Mouse (Mus musculus): ENCODE results near the gene Plppr5.

Plppr5 gene

DNA sequence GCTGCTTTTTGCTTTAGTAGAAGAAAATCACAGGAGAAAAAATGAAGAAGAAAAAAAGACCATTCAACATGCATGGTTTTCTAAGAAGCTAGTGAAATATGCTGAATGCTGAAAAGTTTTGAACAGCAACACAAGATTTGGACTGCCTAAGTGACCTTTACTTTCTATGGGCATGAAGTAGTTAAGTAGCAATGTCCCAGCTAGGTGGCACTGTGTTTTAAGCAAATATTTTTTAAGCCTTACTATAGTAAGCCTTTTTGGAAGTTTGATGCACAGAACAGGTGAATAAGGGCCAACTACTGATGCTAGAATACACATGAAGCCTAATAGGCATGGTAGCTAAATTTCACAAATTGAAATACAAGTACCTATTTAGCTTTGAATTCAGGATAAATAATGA, 134.2 kb downstream of the Plppr5 start:
- no peak for DNase-seq

DNA sequence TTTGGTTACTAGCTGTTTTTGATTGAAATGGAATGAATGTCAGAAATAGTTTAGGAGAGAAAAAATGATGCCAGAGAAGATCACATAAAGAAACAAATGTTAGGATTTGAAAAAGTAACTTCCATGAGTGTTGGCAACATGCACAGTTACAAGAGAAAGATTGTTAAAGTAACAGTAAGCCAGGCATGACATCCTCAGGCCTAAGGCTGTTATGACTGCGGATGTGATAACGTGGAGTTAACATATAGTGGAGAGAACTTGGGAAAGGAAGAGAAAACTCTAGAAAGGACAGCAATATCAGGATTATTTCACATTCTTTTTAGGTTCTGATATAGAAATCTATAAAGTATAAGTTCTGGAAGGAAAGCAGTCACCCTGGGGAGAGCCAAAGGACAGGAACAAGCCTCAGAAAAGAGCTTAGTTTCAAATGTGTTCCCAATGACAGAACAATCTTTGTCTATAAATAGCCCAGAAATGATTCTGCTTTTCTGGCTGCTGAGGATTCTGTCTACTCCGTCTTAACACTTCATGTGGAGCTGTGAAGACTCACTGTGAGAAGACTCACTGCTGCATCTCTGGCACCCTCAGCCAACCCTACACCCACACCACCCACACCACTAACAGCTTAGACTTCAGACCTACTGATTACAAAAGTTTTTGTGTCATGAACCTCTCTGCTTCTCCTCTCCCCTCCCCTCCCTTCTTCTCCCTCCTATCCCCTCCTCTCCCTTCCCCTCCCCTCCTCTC, 142.1 kb downstream of the Plppr5 start:
- DNase-seq: no peak

DNA sequence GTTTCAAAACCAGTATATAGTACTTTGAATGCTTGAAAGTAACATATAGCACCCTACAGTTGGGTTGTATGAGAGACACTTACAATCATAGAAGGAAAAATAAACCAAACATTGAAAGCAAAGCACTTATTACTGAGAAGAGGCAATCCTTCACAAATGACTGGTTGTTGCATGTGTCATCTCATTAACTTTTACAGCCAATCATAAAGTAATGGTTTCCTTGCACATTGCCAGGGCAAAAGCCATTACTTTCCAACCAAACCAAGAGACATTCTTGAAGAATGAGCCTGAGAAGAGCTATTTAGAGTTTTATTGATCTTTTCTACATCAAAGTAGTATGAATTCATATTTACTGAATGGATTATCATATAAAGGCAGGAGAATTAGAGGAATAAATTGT, 148.8 kb downstream of the Plppr5 start:
- DNase-seq: no peak

DNA sequence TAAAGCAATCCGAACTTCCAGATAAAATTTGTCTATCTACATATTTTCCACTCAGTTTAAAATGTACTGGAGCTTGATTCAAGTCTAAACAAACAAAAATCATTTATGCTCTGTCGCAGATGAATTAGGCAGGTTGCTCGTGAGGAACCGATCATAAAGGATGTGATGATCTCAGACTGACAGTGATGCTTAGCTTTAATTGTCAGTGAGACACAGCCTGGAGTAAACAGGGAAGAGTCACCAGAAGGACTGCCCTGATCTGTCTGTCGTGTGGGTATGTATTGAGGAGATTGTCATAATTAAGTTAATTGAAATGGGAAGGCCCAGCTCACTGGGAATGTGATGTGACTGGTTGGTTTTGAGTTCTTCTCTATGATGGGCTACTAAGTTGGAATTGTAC, 149.9 kb downstream of the Plppr5 start:
- no peak for DNase-seq

GRCm38 (mm10) chr3:117725501-117725900, 150.9 kb downstream of the Plppr5 start:
- DNase-seq: no peak

DNA sequence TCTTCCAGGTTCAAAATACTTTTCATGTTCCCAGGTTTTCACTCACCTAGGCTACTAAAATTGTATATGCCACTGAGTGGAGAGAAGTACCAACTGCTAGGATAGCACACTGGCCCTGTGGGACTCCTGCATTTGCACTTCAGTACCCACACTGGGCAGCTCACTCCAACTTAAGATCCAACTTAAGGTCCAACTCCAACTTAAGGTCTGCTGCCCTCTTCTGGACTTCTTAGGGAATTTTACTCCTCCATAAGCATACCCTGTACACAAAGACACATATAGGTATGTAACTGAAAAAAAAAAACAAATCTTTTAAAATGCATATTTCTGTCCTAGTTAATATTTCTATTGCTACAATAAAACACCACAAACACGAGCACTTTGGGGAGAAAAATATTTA, 153.5 kb downstream of the Plppr5 start:
- no peak for DNase-seq

DNA sequence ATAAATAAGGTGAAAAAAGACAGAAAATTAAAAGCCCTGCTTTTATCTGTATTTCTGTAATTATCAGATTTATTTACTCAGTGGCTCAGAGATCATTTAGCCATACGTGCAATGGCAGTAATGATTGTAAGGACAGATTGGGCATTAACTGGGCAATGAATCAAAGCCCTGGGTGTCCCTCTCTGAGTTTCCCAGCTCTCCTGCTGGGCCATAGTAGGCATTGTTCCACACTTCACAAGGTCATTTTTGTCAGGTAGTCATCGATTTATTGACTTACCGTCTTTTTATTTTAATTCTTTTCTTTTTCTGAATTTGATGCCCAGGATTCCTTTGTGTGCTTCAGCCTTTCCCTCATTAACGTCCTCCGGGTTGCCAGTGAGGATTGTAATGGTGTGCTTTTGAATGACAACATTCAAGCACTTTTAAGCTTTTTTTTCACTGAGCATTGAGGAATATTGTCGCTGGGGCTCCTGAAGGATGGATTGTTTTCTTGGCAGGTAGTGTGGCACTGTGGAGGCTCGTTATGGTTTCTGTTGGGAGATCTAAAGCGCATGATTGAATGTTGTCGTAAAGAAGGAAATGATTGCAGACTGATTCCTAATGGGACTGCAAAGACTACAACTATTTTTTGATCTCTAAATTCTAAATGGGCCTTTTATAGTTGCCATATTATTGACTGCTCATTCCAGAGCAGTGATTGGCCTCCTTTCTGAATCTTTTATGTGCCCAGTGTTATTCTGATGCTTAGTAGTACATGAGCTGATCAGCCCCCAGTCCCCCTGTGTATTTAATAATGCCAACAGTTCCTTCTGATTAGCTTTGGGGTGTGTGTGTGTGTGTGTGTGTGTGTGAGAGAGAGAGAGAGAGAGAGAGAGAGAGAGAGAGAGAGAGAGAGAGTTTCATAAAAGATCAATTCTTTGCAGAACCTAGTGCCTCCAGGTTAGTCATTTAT, 154.8 kb downstream of the Plppr5 start:
- DNase-seq: no peak

DNA sequence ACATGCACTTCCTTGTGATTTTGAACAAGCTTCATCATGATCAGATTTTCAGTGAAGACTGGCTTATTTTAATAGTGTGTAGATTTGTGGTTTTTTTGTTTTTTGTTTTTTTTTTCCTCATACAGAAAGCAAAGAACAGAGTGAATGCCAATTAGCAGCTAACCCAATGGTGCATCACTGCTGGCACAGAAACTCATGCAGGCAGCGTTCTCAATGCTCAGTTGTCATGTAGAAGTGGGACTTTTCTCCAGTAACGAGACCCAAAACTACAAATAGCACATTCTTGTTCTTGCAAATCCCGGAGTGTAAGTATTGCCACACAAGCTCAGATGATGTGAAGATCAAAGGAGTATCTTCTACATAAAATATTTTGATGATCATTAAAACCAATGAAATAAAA, 156.9 kb downstream of the Plppr5 start:
- no peak for DNase-seq

DNA sequence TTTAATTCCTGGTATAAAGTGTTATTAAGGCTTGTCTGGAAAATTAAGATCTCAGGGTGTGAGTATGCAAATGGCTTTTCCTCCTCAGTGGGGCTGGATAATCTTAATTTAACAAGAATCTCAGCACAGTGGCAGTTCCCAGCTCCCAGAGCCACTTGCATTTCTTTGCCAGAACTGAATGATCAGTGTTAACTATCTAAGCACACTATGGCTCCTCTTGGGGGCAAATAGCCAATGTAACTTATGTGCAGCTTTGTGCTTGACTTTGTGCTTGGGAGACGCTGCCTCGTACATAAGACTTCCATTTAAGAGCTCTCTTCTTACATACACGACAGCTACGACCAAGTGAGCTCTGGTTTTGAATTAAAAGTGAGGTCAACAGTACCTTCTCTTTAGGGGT, 158.0 kb downstream of the Plppr5 start:
- no peak for DNase-seq

Measured in cerebellum, adult 9-11 months (tissue).